Mouse (Mus musculus): ENCODE results near the gene Pvr. TPM values are rescaled to one million over a fixed set of nuclear protein-coding genes. Genes with fewer than 3 reads are reported as not detected.

Pvr gene
- total RNA-seq, 1 experiment from 2014 or later: 31.6 TPM

DNA sequence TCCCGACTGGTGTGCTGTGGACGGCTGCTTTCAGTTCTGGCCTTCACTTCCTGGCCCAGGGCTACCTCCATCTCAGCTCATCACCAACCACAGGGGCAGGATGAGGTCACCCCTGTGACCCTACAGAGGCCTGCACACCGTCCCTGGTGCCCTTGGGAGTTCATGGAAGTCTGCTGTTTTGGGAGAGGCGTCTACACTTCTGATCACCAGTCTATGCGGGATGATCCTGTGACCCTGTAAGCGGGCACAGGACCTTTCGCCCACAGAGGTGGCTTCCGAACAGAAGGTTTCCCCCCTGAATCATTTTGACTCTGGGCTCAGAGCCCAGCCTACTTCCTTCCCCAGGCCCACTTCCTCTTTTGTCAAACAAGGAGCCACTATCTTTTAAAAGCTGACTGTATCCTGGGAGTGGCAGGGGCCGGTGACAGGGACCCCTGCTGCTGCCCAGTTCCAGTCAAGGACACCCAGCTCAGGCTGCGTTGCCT lies 49.8 kb downstream of the Pvr start:
- DNase-seq: no peak

DNA sequence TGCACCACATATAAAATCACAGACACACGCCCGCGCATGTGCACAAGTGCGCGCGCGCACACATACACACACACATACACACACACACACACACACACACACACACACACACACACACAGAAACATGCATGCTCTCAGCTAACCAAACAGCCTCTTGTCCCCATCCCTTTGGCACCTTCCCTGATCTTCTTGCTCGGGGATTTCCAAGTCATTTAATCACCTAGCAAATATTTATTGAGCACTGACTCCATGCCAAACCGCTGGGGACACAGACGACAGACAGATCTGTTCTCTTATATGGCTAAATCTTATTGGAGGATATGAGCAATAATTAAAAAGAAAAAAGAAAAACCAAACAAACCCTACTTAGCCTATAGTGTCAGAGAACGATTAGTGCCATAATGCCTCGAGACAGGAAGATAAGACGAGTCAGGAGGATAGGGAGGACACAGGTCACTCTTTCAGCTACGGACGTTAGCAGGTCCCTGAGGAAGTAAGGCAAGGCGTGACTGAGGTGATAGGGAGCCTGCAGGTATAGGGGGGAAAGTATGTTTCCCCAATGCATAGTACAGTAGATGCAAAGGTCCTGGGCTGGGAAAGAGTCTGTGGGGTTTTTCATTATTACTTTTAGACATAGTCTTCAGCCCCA lies 53.1 kb downstream of the Pvr start:
- DNase-seq: no peak

DNA sequence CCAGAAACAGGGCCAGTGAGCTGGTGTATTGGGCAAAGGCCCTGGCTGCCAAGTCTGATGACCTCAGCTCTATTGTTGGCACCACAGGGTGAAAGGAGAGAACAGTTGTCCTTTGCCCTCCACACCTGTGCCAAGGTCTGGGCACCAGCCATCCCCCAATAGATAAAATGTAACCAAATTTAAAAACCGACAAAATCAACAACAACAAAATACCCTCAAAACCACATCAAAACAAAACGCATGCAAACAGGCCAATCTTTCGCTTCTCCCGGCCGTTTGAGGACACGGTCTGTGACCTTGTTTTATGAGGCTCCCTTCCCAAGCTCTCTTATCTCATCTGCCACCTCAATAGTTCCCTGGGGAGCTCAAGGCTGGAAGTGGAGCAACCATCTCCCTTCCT lies 54.5 kb downstream of the Pvr start:
- no peak for DNase-seq

DNA sequence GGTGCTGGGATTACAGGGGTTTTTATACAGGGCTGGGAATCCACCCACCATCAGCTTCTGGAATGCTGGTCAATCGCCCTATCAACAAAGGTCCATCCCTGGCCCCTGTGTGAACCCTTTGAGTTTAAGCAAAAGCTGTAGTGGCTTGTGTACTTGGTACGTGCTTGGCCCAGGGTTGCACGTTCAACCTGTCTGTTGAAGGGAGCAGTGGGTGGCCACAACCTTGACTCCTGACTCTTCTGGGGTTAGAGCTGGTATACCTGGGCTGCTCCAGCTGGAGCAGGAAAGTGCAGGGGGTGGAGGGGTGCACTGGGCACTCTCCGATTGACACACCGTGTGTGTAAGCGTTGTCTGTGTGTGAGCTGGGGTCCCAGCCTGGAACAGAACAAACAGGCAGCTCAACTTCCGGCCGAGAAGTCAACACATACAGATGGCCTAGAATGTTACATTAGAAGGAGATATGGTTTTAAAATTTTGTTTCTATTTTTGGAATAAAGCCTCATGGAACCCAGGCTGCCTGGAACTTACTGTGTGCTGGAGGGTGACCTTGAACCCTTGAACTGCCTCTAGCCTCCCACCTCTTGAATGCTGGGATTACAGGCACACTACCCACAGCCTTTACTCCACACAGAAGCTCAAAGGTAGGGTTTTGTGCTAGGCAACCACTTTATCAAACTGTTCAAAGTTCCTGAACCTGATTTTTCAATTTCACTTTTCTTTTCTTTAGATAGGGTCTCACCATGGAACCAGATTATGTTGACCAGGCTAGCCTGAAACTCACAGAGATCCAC lies 55.5 kb downstream of the Pvr start:
- DNase-seq: no peak

- no peak for DNase-seq
These were observed 56.7 kb downstream of the Pvr start for GRCm38 (mm10) chr7:19864241-19864640.

- no peak for DNase-seq
These were observed 59.8 kb downstream of the Pvr start, which contains the start of gene Ceacam16 for GRCm38 (mm10) chr7:19861199-19861598. Ceacam16 (minus strand) TSS chr7:19861299.

GRCm38 (mm10) chr7:19859740-19860139 lies 61.2 kb downstream of the Pvr start:
- DNase-seq: no peak

DNA sequence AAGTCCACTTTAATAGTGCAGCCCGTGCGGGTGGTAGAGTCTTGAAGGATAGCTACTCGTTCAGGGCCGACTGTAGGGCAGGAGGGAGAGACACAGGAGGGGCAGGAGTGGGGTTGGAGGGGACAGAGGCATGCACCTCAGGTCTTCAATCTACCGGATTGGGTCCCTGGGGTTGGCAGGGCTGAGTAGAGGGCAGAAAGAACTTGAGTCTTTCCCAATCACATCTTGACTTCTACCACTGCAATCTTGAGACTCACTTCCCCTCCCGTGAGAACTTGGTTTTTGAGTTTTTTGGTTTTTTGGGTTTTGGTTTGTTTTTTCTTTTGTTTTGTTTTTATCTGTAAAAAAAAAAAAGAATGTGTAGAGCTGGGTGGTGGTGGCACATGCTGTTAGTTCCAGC lies 64.7 kb downstream of the Pvr start:
- no peak for DNase-seq

DNA sequence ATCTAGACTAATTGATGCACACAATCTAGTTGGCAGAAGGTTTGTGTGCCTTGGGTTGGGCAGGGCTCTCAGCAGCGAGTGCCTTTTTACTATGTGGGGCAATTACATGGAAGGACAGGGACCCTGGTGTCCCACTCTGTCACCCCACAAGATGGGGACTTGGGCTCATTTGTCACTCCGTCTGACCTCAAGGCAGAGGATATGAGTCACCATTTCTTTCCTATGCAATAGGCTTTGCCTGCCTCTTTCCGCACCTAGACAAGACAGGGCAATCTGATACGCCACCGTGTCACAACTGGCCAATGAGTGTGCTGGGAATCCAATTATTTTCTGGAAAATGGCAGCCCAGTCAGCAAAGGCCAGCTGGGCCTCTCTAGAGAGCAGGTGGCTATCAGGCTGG lies 65.3 kb downstream of the Pvr start:
- no peak for DNase-seq

Other genes with a start within 250 kb of the Pvr start
- 3.1 TPM in 1 of 2 replicates, not detected in the other for gene Apoc2, start 243.2 kb downstream of the Pvr start, total RNA-seq (2021)
- gene Gm44805, start 239.7 kb downstream of the Pvr start, total RNA-seq (2021): 1.0 and 3.9 TPM in 2 replicates
- 86.9 and 90.9 TPM in 2 replicates for gene Apoc4, start 239.7 kb downstream of the Pvr start, total RNA-seq (2021)
- gene Apoc1, start 228.5 kb downstream of the Pvr start, total RNA-seq (2021): 1,269 and 1,513 TPM in 2 replicates
- 714 and 971 TPM in 2 replicates for gene Apoe, start 222.0 kb downstream of the Pvr start, total RNA-seq (2021)
- 96.1 and 115 TPM in 2 replicates for gene Tomm40, start 205.7 kb downstream of the Pvr start, total RNA-seq (2021)
- 62.3 and 66.9 TPM in 2 replicates for gene Nectin2, start 170.7 kb downstream of the Pvr start, total RNA-seq (2021)
- 37.2 TPM in 2 replicates for gene Bcam, start 150.1 kb downstream of the Pvr start, total RNA-seq (2021)
- gene Cblc, start 124.4 kb downstream of the Pvr start, total RNA-seq (2021): 0.55 TPM in 1 of 2 replicates, not detected in the other
- 26.5 and 34.5 TPM in 2 replicates for gene Bcl3, start 98.4 kb downstream of the Pvr start, total RNA-seq (2021)
- 0.55 and 1.6 TPM in 2 replicates for gene Gm19345, start 69.2 kb downstream of the Pvr start, total RNA-seq (2021)
- not detected in 2 replicates for gene Ceacam16, start 59.9 kb downstream of the Pvr start, total RNA-seq (2021)
- gene Ceacam19, start 33.2 kb downstream of the Pvr start, total RNA-seq (2021): not detected in 2 replicates
- gene Igsf23, start 29.6 kb upstream of the Pvr start, total RNA-seq (2021): not detected in 2 replicates
- not detected in 2 replicates for gene Ceacam20, start 44.3 kb upstream of the Pvr start, total RNA-seq (2021)
- gene Nlrp9b, start 70.3 kb upstream of the Pvr start, total RNA-seq (2021): not detected in 2 replicates
- not detected in 2 replicates for gene Vmn1r91, start 178.5 kb upstream of the Pvr start, total RNA-seq (2021)
- not detected in 2 replicates for gene Gm16442, start 201.4 kb upstream of the Pvr start, total RNA-seq (2021)
- gene Vmn1r93, start 217.9 kb upstream of the Pvr start, total RNA-seq (2021): not detected in 2 replicates
- gene Vmn1r94, start 247.2 kb upstream of the Pvr start, total RNA-seq (2021): not detected in 2 replicates